Mouse (Mus musculus) heart, embryonic 10.5 days (tissue): Measurements from ENCODE around the gene Apba2. TPM values are rescaled to one million over a fixed set of nuclear protein-coding genes. Genes with fewer than 3 reads are reported as not detected.

ENCODE experiments used
- DNase-seq: peaks from one replicate; pipeline ENCODE4 v3.0.0-alpha.2; 2017; ENCODE audit warnings: low spot score
- H3K27ac ChIP-seq: fragments of 300-500 bp; sonication (generic); 2 replicates; pipeline ENCODE4 v1.5.1; 2016; ENCODE audit warnings: mild to moderate bottlenecking
- H3K27me3 ChIP-seq: fragments of 300-500 bp; sonication (generic); 2 replicates; pipeline ENCODE4 v1.6.1; 2016; ENCODE audit warnings: mild to moderate bottlenecking; ENCODE audit not compliant: poor library complexity, insufficient read depth, severe bottlenecking
- H3K36me3 ChIP-seq: fragments of 300-500 bp; sonication (generic); 2 replicates; pipeline ENCODE4 v1.6.1; 2016; ENCODE audit warnings: mild to moderate bottlenecking, moderate library complexity
- H3K4me1 ChIP-seq: fragments of 300-500 bp; sonication (generic); 2 replicates; pipeline ENCODE4 v1.6.1; 2016; ENCODE audit warnings: mild to moderate bottlenecking
- H3K4me3 ChIP-seq: fragments of 300-500 bp; sonication (generic); 2 replicates; pipeline ENCODE4 v1.5.1; 2016; ENCODE audit warnings: mild to moderate bottlenecking, moderate library complexity
- H3K9me3 ChIP-seq: fragments of 300-500 bp; sonication (generic); 2 replicates; pipeline ENCODE4 v1.6.1; 2016; ENCODE audit warnings: mild to moderate bottlenecking, moderate library complexity
- WGBS: fragments of 180-500 bp; shearing (Covaris S2); methylation state at CpG from one replicate; pipeline ENCODE4 v1.1.7; 2016; 5-methylcytosine and 5-hydroxymethylcytosine counted together
- polyA plus RNA-seq: library from polyadenylated mRNA; unstranded; fragments of >200 nt; fragmentation: Nextera tagmentation; extraction: Ambion mirVana; gene quantifications from 2 replicates; pipeline ENCODE4 v1.2.1, GENCODE M21; 2016

Apba2 gene
- polyA plus RNA-seq, 1 experiment from 2014 or later: 1.0 TPM

GRCm38 (mm10) chr7:64739131-64739530 lies 237.6 kb downstream of the Apba2 start:
- no peak overlapping the region for H3K4me3 ChIP-seq
- H3K36me3 ChIP-seq: no peaks in the 10 kb centered on the region
- no peaks in the 10 kb centered on the region for H3K9me3 ChIP-seq
- H3K27ac ChIP-seq: no peak overlapping the region
- 75% methylated on average over 11 of the region's 11 CpGs for WGBS
- peaks cover 9% of the 10 kb centered on the region; the same call in 1 of the 2 replicates for H3K27me3 ChIP-seq
- H3K4me1 ChIP-seq: no peaks in the 10 kb centered on the region
- DNase-seq: no peak

GRCm38 (mm10) chr7:64741333-64742307 lies 240.1 kb downstream of the Apba2 start:
- no peaks in the 10 kb centered on the region for H3K36me3 ChIP-seq
- H3K27ac ChIP-seq: no peak overlapping the region
- no peaks in the 10 kb centered on the region for H3K9me3 ChIP-seq
- WGBS: 34% methylated on average over 8 of the region's 8 CpGs
- peaks cover 9% of the 10 kb centered on the region; the same call in 1 of the 2 replicates for H3K27me3 ChIP-seq
- no peaks in the 10 kb centered on the region for H3K4me1 ChIP-seq
- DNase-seq: peak; percentile 87
- no peak overlapping the region for H3K4me3 ChIP-seq

GRCm38 (mm10) chr7:64743610-64744009 lies 242.1 kb downstream of the Apba2 start:
- 84% methylated on average over 7 of the region's 7 CpGs for WGBS
- H3K4me3 ChIP-seq: no peak overlapping the region
- H3K27me3 ChIP-seq: peaks cover 9% of the 10 kb centered on the region; the same call in 1 of the 2 replicates
- H3K27ac ChIP-seq: no peak overlapping the region
- DNase-seq: no peak
- no peaks in the 10 kb centered on the region for H3K36me3 ChIP-seq
- H3K4me1 ChIP-seq: no peaks in the 10 kb centered on the region
- H3K9me3 ChIP-seq: no peaks in the 10 kb centered on the region

GRCm38 (mm10) chr7:64751465-64751864 lies 250.0 kb downstream of the Apba2 start:
- peak; percentile 81 for DNase-seq
- no peak overlapping the region for H3K4me3 ChIP-seq
- 34% methylated on average over 5 of the region's 5 CpGs for WGBS
- H3K27me3 ChIP-seq: no peaks in the 10 kb centered on the region
- no peaks in the 10 kb centered on the region for H3K4me1 ChIP-seq
- no peak overlapping the region for H3K27ac ChIP-seq
- H3K9me3 ChIP-seq: no peaks in the 10 kb centered on the region
- no peaks in the 10 kb centered on the region for H3K36me3 ChIP-seq

- 87% methylated on average over 7 of the region's 7 CpGs for WGBS
- DNase-seq: no peak
- Histone ChIP-seq H3K4me3 (no peak overlapping the region), H3K27me3 (no peaks in the 10 kb centered on the region), H3K4me1 (no peaks in the 10 kb centered on the region), H3K9me3 (no peaks in the 10 kb centered on the region), H3K27ac (no peak overlapping the region), H3K36me3 (no peaks in the 10 kb centered on the region)
Measured at GRCm38 (mm10) chr7:64752133-64752532, 250.6 kb downstream of the Apba2 start.

GRCm38 (mm10) chr7:64753678-64754077 lies 252.2 kb downstream of the Apba2 start:
- 89% methylated on average over 6 of the region's 6 CpGs for WGBS
- Histone ChIP-seq H3K36me3 (no peaks in the 10 kb centered on the region), H3K4me1 (no peaks in the 10 kb centered on the region), H3K9me3 (no peaks in the 10 kb centered on the region), H3K4me3 (no peak overlapping the region), H3K27ac (no peak overlapping the region), H3K27me3 (no peaks in the 10 kb centered on the region)
- no peak for DNase-seq

GRCm38 (mm10) chr7:64754161-64754560 lies 252.7 kb downstream of the Apba2 start:
- H3K4me1 ChIP-seq: no peaks in the 10 kb centered on the region
- no peaks in the 10 kb centered on the region for H3K36me3 ChIP-seq
- H3K9me3 ChIP-seq: no peaks in the 10 kb centered on the region
- 73% methylated on average over 7 of the region's 7 CpGs for WGBS
- DNase-seq: no peak
- no peak overlapping the region for H3K4me3 ChIP-seq
- H3K27me3 ChIP-seq: no peaks in the 10 kb centered on the region
- H3K27ac ChIP-seq: no peak overlapping the region

GRCm38 (mm10) chr7:64755141-64755540 lies 253.6 kb downstream of the Apba2 start:
- Histone ChIP-seq H3K27me3 (no peaks in the 10 kb centered on the region), H3K36me3 (no peaks in the 10 kb centered on the region), H3K27ac (no peak overlapping the region), H3K4me1 (no peaks in the 10 kb centered on the region), H3K4me3 (no peak overlapping the region), H3K9me3 (no peaks in the 10 kb centered on the region)
- no peak for DNase-seq
- 76% methylated on average over 7 of the region's 7 CpGs for WGBS

- WGBS: 76% methylated on average over 3 of the region's 3 CpGs
- no peaks in the 10 kb centered on the region for H3K4me1 ChIP-seq
- DNase-seq: no peak
Measured at GRCm38 (mm10) chr7:64765595-64765994, 264.1 kb downstream of the Apba2 start.

GRCm38 (mm10) chr7:64769768-64770167 lies 268.3 kb downstream of the Apba2 start:
- WGBS: 35% methylated on average over 7 of the region's 7 CpGs
- H3K36me3 ChIP-seq: no peaks in the 10 kb centered on the region

More at GRCm38 (mm10) chr7:64765595-64765994, 264.1 kb downstream of the Apba2 start:
- Histone ChIP-seq H3K27ac (no peak overlapping the region), H3K27me3 (no peaks in the 10 kb centered on the region), H3K9me3 (no peaks in the 10 kb centered on the region), H3K36me3 (no peaks in the 10 kb centered on the region), H3K4me3 (no peak overlapping the region)

GRCm38 (mm10) chr7:64770779-64771390 lies 269.4 kb downstream of the Apba2 start:
- 0 out of 2 replicates have a peak, but pooled peaks cover 3% of the 10 kb centered on the region for H3K4me1 ChIP-seq
- H3K27me3 ChIP-seq: no peaks in the 10 kb centered on the region
- no peak for DNase-seq
- H3K27ac ChIP-seq: no peak overlapping the region
- H3K9me3 ChIP-seq: no peaks in the 10 kb centered on the region
- 75% methylated on average over 8 of the region's 8 CpGs for WGBS
- H3K36me3 ChIP-seq: no peaks in the 10 kb centered on the region
- H3K4me3 ChIP-seq: no peak overlapping the region

More at GRCm38 (mm10) chr7:64769768-64770167, 268.3 kb downstream of the Apba2 start:
- Histone ChIP-seq H3K4me1 (0 out of 2 replicates have a peak, but pooled peaks cover 3% of the 10 kb centered on the region), H3K27me3 (no peaks in the 10 kb centered on the region), H3K9me3 (no peaks in the 10 kb centered on the region), H3K4me3 (no peak overlapping the region), H3K27ac (no peak overlapping the region)
- no peak for DNase-seq

GRCm38 (mm10) chr7:64773465-64773864 lies 272.0 kb downstream of the Apba2 start:
- no peak overlapping the region for H3K27ac ChIP-seq
- H3K4me3 ChIP-seq: no peak overlapping the region
- WGBS: 33% methylated on average over 10 of the region's 10 CpGs
- DNase-seq: no peak
- no peaks in the 10 kb centered on the region for H3K9me3 ChIP-seq
- H3K4me1 ChIP-seq: 0 out of 2 replicates have a peak, but pooled peaks cover 3% of the 10 kb centered on the region
- H3K36me3 ChIP-seq: no peaks in the 10 kb centered on the region
- no peaks in the 10 kb centered on the region for H3K27me3 ChIP-seq
